Mouse (Mus musculus): ENCODE measurements at regions not wholly inside any gene's neighbourhood (a gene's known extent, or its start where the extent isn't known, plus 50 kb on each side); places are given as distances from the start of the nearest gene placed in this dataset.
A peak's percentile ranks its signal among the peaks of the same experiment; 100 is the strongest.

GRCm38 (mm10) chr15:27173506-27173905 is 278.1 kb upstream of the Fbxl7 start:
- DNase-seq (ENCODE audit: extremely low read depth, low read depth, low spot score): no peak
- H3K36me3 ChIP-seq (ENCODE audit: control insufficient read depth, insufficient read depth, low read length): no peaks in the 10 kb centered on the region
- no peak overlapping the region for H3K27ac ChIP-seq (replicated peaks; ENCODE audit: insufficient read depth, low read depth, low read length)
- WGBS: 36% methylated on average over 5 of the region's 5 CpGs
- H3K4me1 ChIP-seq (ENCODE audit: control insufficient read depth, insufficient read depth, low read length): no peaks in the 10 kb centered on the region
- TF ChIP-seq CTCF (IDR thresholded peaks at IDR 0.05; ENCODE audit: low read depth, low read length) (no peak), POLR2A (IDR thresholded peaks at IDR 0.05; ENCODE audit: extremely low read depth, insufficient read depth, low read length) (no peak)
- no peak overlapping the region for H3K9ac ChIP-seq (ENCODE audit: low read depth, low read length)
- H3K79me2 ChIP-seq (ENCODE audit: control insufficient read depth, insufficient read depth, low read length): no peaks in the 10 kb centered on the region
- no peaks in the 10 kb centered on the region for H3K27me3 ChIP-seq (ENCODE audit: control insufficient read depth, insufficient read depth, low read length)
- H3K4me3 ChIP-seq (ENCODE audit: insufficient read depth, low read depth, low read length): no peak overlapping the region

- TF ChIP-seq POLR2A (IDR thresholded peaks at IDR 0.05; ENCODE audit: extremely low read depth, insufficient read depth, low read length): no peak
- no peak for TF ChIP-seq CTCF (IDR thresholded peaks at IDR 0.05; ENCODE audit: low read depth, low read length)
- no peak overlapping the region for H3K27ac ChIP-seq (replicated peaks; ENCODE audit: insufficient read depth, low read depth, low read length)
- H3K4me3 ChIP-seq (ENCODE audit: insufficient read depth, low read depth, low read length): no peak overlapping the region
- no peak overlapping the region for H3K9ac ChIP-seq (ENCODE audit: low read depth, low read length)
- WGBS: 74% methylated on average over 13 of the region's 13 CpGs
- no peaks in the 10 kb centered on the region for H3K36me3 ChIP-seq (ENCODE audit: control insufficient read depth, insufficient read depth, low read length)
- H3K4me1 ChIP-seq (ENCODE audit: control insufficient read depth, insufficient read depth, low read length): no peaks in the 10 kb centered on the region
- H3K79me2 ChIP-seq (ENCODE audit: control insufficient read depth, insufficient read depth, low read length): no peaks in the 10 kb centered on the region
- no peak for DNase-seq (ENCODE audit: extremely low read depth, low read depth, low spot score)
- H3K27me3 ChIP-seq (ENCODE audit: control insufficient read depth, insufficient read depth, low read length): no peaks in the 10 kb centered on the region
Measured at GRCm38 (mm10) chr15:27178084-27178935, 282.9 kb upstream of the Fbxl7 start.

- Histone ChIP-seq H3K27me3 (ENCODE audit: control insufficient read depth, insufficient read depth, low read length) (no peaks in the 10 kb centered on the region), H3K9ac (ENCODE audit: low read depth, low read length) (no peak overlapping the region), H3K4me1 (ENCODE audit: control insufficient read depth, insufficient read depth, low read length) (no peaks in the 10 kb centered on the region), H3K4me3 (ENCODE audit: insufficient read depth, low read depth, low read length) (no peak overlapping the region), H3K79me2 (ENCODE audit: control insufficient read depth, insufficient read depth, low read length) (no peaks in the 10 kb centered on the region), H3K36me3 (ENCODE audit: control insufficient read depth, insufficient read depth, low read length) (no peaks in the 10 kb centered on the region), H3K27ac (replicated peaks; ENCODE audit: insufficient read depth, low read depth, low read length) (no peak overlapping the region)
- WGBS: 45% methylated on average over 4 of the region's 4 CpGs
- TF ChIP-seq CTCF (IDR thresholded peaks at IDR 0.05; ENCODE audit: low read depth, low read length) (peak; percentile 37), POLR2A (IDR thresholded peaks at IDR 0.05; ENCODE audit: extremely low read depth, insufficient read depth, low read length) (no peak)
- peak; percentile 13 for DNase-seq (ENCODE audit: extremely low read depth, low read depth, low spot score)
Measured at GRCm38 (mm10) chr15:27189699-27190098, 276.8 kb upstream of the Ank start.

GRCm38 (mm10) chr15:27201513-27201912 is 265.0 kb upstream of the Ank start:
- Histone ChIP-seq H3K27ac (replicated peaks; ENCODE audit: insufficient read depth, low read depth, low read length) (no peak overlapping the region), H3K9ac (ENCODE audit: low read depth, low read length) (no peak overlapping the region), H3K4me3 (ENCODE audit: insufficient read depth, low read depth, low read length) (no peak overlapping the region), H3K36me3 (ENCODE audit: control insufficient read depth, insufficient read depth, low read length) (no peaks in the 10 kb centered on the region), H3K4me1 (ENCODE audit: control insufficient read depth, insufficient read depth, low read length) (no peaks in the 10 kb centered on the region), H3K27me3 (ENCODE audit: control insufficient read depth, insufficient read depth, low read length) (no peaks in the 10 kb centered on the region), H3K79me2 (ENCODE audit: control insufficient read depth, insufficient read depth, low read length) (no peaks in the 10 kb centered on the region)
- 84% methylated on average over 3 of the region's 3 CpGs for WGBS
- DNase-seq (ENCODE audit: extremely low read depth, low read depth, low spot score): no peak
- TF ChIP-seq CTCF (IDR thresholded peaks at IDR 0.05; ENCODE audit: low read depth, low read length): no peak
- TF ChIP-seq POLR2A (IDR thresholded peaks at IDR 0.05; ENCODE audit: extremely low read depth, insufficient read depth, low read length): no peak

GRCm38 (mm10) chr15:27204888-27205287 is 261.6 kb upstream of the Ank start:
- no peaks in the 10 kb centered on the region for H3K36me3 ChIP-seq (ENCODE audit: control insufficient read depth, insufficient read depth, low read length)
- TF ChIP-seq POLR2A (IDR thresholded peaks at IDR 0.05; ENCODE audit: extremely low read depth, insufficient read depth, low read length) (no peak), CTCF (IDR thresholded peaks at IDR 0.05; ENCODE audit: low read depth, low read length) (no peak)
- H3K9ac ChIP-seq (ENCODE audit: low read depth, low read length): no peak overlapping the region
- H3K79me2 ChIP-seq (ENCODE audit: control insufficient read depth, insufficient read depth, low read length): no peaks in the 10 kb centered on the region
- H3K27ac ChIP-seq (replicated peaks; ENCODE audit: insufficient read depth, low read depth, low read length): no peak overlapping the region
- H3K4me3 ChIP-seq (ENCODE audit: insufficient read depth, low read depth, low read length): no peak overlapping the region
- WGBS: 58% methylated on average over 6 of the region's 6 CpGs
- DNase-seq (ENCODE audit: extremely low read depth, low read depth, low spot score): no peak
- no peaks in the 10 kb centered on the region for H3K4me1 ChIP-seq (ENCODE audit: control insufficient read depth, insufficient read depth, low read length)
- H3K27me3 ChIP-seq (ENCODE audit: control insufficient read depth, insufficient read depth, low read length): no peaks in the 10 kb centered on the region

GRCm38 (mm10) chr15:27207446-27207845 is 259.0 kb upstream of the Ank start:
- Histone ChIP-seq H3K27me3 (ENCODE audit: control insufficient read depth, insufficient read depth, low read length) (no peaks in the 10 kb centered on the region), H3K36me3 (ENCODE audit: control insufficient read depth, insufficient read depth, low read length) (no peaks in the 10 kb centered on the region), H3K79me2 (ENCODE audit: control insufficient read depth, insufficient read depth, low read length) (no peaks in the 10 kb centered on the region), H3K4me3 (ENCODE audit: insufficient read depth, low read depth, low read length) (no peak overlapping the region), H3K9ac (ENCODE audit: low read depth, low read length) (no peak overlapping the region), H3K27ac (replicated peaks; ENCODE audit: insufficient read depth, low read depth, low read length) (no peak overlapping the region), H3K4me1 (ENCODE audit: control insufficient read depth, insufficient read depth, low read length) (no peaks in the 10 kb centered on the region)
- 91% methylated on average over 11 of the region's 11 CpGs for WGBS
- DNase-seq (ENCODE audit: extremely low read depth, low read depth, low spot score): no peak
- TF ChIP-seq POLR2A (IDR thresholded peaks at IDR 0.05; ENCODE audit: extremely low read depth, insufficient read depth, low read length): no peak
- TF ChIP-seq CTCF (IDR thresholded peaks at IDR 0.05; ENCODE audit: low read depth, low read length): no peak
